Comparison of ENCODE assay signal across 31 mouse cellular contexts in genomic region chr16:76316940-76317822, GRCm38 (mm10). TPM values are rescaled to one million over a fixed set of nuclear protein-coding genes. Genes with fewer than 3 reads are reported as not detected.
DNase-seq lines count a peak whose midpoint lies in the region; ATAC-seq and TF ChIP-seq lines count a peak whose summit lies in the region.
"Had no signal": no experiment of that assay in that cellular context is flagged by ENCODE, and none has a peak within 500 bp of the region (broad histone marks: within the 10 kb centered on the region; RNA-seq: fewer than 3 reads in every experiment).

No protein-coding gene starts in this region.

- 88% methylated on average over 22 of the region's 22 CpGs for WGBS in heart, embryonic 11.5 days (ENCODE audit: insufficient replicate concordance)
- 84% methylated on average over 22 of the region's 22 CpGs for WGBS in kidney, embryonic 14.5 days
- 80% methylated on average over 22 of the region's 22 CpGs for WGBS in lung, embryonic 14.5 days
- WGBS in liver, embryonic 14.5 days (ENCODE audit: insufficient replicate concordance): 77% methylated on average over 22 of the region's 22 CpGs

- no peaks in the 10 kb centered on the region for H3K9me3 ChIP-seq in heart, embryonic 11.5 days (replicated peaks; ENCODE audit: control insufficient read depth, low read length)
- H3K9me3 ChIP-seq in kidney, embryonic 14.5 days (ENCODE audit: control insufficient read depth, low read length): no peaks in the 10 kb centered on the region
- H3K9me3 ChIP-seq in lung, embryonic 14.5 days (ENCODE audit: low read depth, low read length): no peaks in the 10 kb centered on the region
- H3K9me3 ChIP-seq in liver, embryonic 14.5 days (ENCODE audit: control insufficient read depth, low read length): no peaks in the 10 kb centered on the region
- H3K9me3 ChIP-seq: embryonic facial prominence, embryonic 10.5 days; embryonic facial prominence, embryonic 15.5 days; G1E; heart, embryonic 13.5 days; limb, embryonic 12.5 days; midbrain, embryonic 10.5 days; midbrain, embryonic 15.5 days had no signal

- peak; percentile 23 for DNase-seq in heart, adult 11 months
- peak; percentile 66 for DNase-seq in kidney, adult 9 months
- no peak for DNase-seq in lung, embryonic 14.5 days
- DNase-seq in lung, postnatal 14 days: no peak
- no peak for DNase-seq in liver, embryonic 14.5 days (ENCODE audit: low read depth in 3 of 3, low spot score in 3 of 3)
- DNase-seq in spleen, postnatal 4 days (ENCODE audit: low spot score in 2 of 2): no peak
- DNase-seq: adrenal gland, postnatal 10 days; cerebellum, adult 8-10 months; cerebellum, postnatal 25 days; gastrocnemius, postnatal 36 days; heart, adult 2 months; heart, postnatal 10 days; right cerebral cortex, postnatal 4 days; thymus, adult 2 months; thymus, postnatal 36 days had no signal

- H3K9ac ChIP-seq in heart, embryonic 11.5 days (ENCODE audit: low read depth, low read length): no peak overlapping the region
- H3K9ac ChIP-seq in kidney, embryonic 14.5 days (ENCODE audit: low read depth, low read length): no peak overlapping the region
- no peak overlapping the region for H3K9ac ChIP-seq in lung, embryonic 14.5 days
- no peak overlapping the region for H3K9ac ChIP-seq in liver, embryonic 14.5 days (replicated peaks)
- H3K9ac ChIP-seq: embryonic facial prominence, embryonic 15.5 days; heart, embryonic 13.5 days; hindbrain, embryonic 14.5 days; limb, embryonic 12.5 days; midbrain, embryonic 15.5 days had no signal

- TF ChIP-seq CTCF in lung, embryonic 14.5 days (IDR thresholded peaks at IDR 0.05; ENCODE audit: low read depth): no peak
- TF ChIP-seq CTCF in liver, embryonic 14.5 days (IDR thresholded peaks at IDR 0.05; ENCODE audit: low read depth): no peak

- TF ChIP-seq EP300 in liver, embryonic 14.5 days (IDR thresholded peaks at IDR 0.05; ENCODE audit: low read depth): no peak

- H3K27ac ChIP-seq in heart, embryonic 11.5 days (ENCODE audit: low read depth, low read length): no peak overlapping the region
- no peak overlapping the region for H3K27ac ChIP-seq in kidney, embryonic 14.5 days (ENCODE audit: low read depth, low read length)
- 0 out of 2 replicates have a peak overlapping the region, but pooled peaks have one; percentile 6 for H3K27ac ChIP-seq in lung, embryonic 14.5 days (ENCODE audit: low read depth)
- peak overlapping the region; percentile 34 for H3K27ac ChIP-seq in liver, embryonic 14.5 days
- H3K27ac ChIP-seq: embryonic facial prominence, embryonic 10.5 days; embryonic facial prominence, embryonic 15.5 days; heart, adult 2 months; heart, embryonic 13.5 days; layer of hippocampus, adult 2 months; left cerebral cortex, adult 2 months; limb, embryonic 12.5 days; macrophage; midbrain, embryonic 10.5 days had no signal

- no peaks in the 10 kb centered on the region for H3K27me3 ChIP-seq in heart, embryonic 11.5 days (ENCODE audit: control insufficient read depth, insufficient read depth, low read length)
- no peaks in the 10 kb centered on the region for H3K27me3 ChIP-seq in kidney, embryonic 14.5 days (ENCODE audit: control insufficient read depth, insufficient read depth, low read length)
- no peaks in the 10 kb centered on the region for H3K27me3 ChIP-seq in lung, embryonic 14.5 days (ENCODE audit: insufficient read depth, low read length)
- H3K27me3 ChIP-seq in liver, embryonic 14.5 days (ENCODE audit: control insufficient read depth, insufficient read depth, low read length): no peaks in the 10 kb centered on the region
- H3K27me3 ChIP-seq: embryonic facial prominence, embryonic 15.5 days; heart, embryonic 13.5 days; limb, embryonic 12.5 days; midbrain, embryonic 15.5 days; Patski had no signal

- no peaks in the 10 kb centered on the region for H3K36me3 ChIP-seq in heart, embryonic 11.5 days (ENCODE audit: control insufficient read depth, insufficient read depth, low read length)
- H3K36me3 ChIP-seq in kidney, embryonic 14.5 days (ENCODE audit: control insufficient read depth, insufficient read depth, low read length): no peaks in the 10 kb centered on the region
- H3K36me3 ChIP-seq in lung, embryonic 14.5 days (ENCODE audit: insufficient read depth): no peaks in the 10 kb centered on the region; the same call in 1 of the 2 replicates
- H3K36me3 ChIP-seq in liver, embryonic 14.5 days (replicated peaks; ENCODE audit: control insufficient read depth, insufficient read depth, low read depth): no peaks in the 10 kb centered on the region; the same call in 1 of the 2 replicates
- H3K36me3 ChIP-seq: embryonic facial prominence, embryonic 10.5 days; embryonic facial prominence, embryonic 15.5 days; heart, embryonic 13.5 days; limb, embryonic 12.5 days; midbrain, embryonic 10.5 days; midbrain, embryonic 15.5 days had no signal

- peaks cover 24% of the 10 kb centered on the region for H3K4me1 ChIP-seq in heart, embryonic 11.5 days (ENCODE audit: control insufficient read depth, insufficient read depth, low read length)
- peaks cover 43% of the 10 kb centered on the region for H3K4me1 ChIP-seq in kidney, embryonic 14.5 days (ENCODE audit: control insufficient read depth, insufficient read depth, low read length)
- H3K4me1 ChIP-seq in lung, embryonic 14.5 days (ENCODE audit: insufficient read depth): peaks cover 16% of the 10 kb centered on the region
- H3K4me1 ChIP-seq in liver, embryonic 14.5 days (replicated peaks; ENCODE audit: control insufficient read depth in 2 of 2, insufficient read depth in 2 of 2, low read length in 1 of 2): peaks cover 84 to 91% of the 10 kb centered on the region in 2 experiments

- ATAC-seq in heart, embryonic 11.5 days (replicated peaks; ENCODE audit: insufficient number of reproducible peaks, low FRiP score, low TSS enrichment): no peak
- ATAC-seq in kidney, embryonic 14.5 days (ENCODE audit: low FRiP score, low TSS enrichment): no peak
- no peak for ATAC-seq in lung, embryonic 14.5 days (ENCODE audit: insufficient read depth)
- no peak for ATAC-seq in liver, embryonic 14.5 days (ENCODE audit: insufficient read depth)
- ATAC-seq: forebrain, embryonic 14.5 days; lung, postnatal 0 days; Patski had no signal

- no peak overlapping the region for H3K4me3 ChIP-seq in heart, embryonic 11.5 days (ENCODE audit: low read depth, low read length)
- no peak overlapping the region for H3K4me3 ChIP-seq in kidney, embryonic 14.5 days (ENCODE audit: low read length)
- no peak overlapping the region for H3K4me3 ChIP-seq in lung, embryonic 14.5 days (ENCODE audit: low read depth, low read length)
- H3K4me3 ChIP-seq in liver, embryonic 14.5 days (ENCODE audit: insufficient read depth in 1 of 2, low read depth in 2 of 2, low read length in 2 of 2): no peak overlapping the region
- H3K4me3 ChIP-seq: embryonic facial prominence, embryonic 10.5 days; embryonic facial prominence, embryonic 15.5 days; heart, adult 2 months; heart, embryonic 13.5 days; layer of hippocampus, adult 2 months; left cerebral cortex, adult 2 months; limb, embryonic 12.5 days; midbrain, embryonic 10.5 days; midbrain, embryonic 15.5 days had no signal

- no peak overlapping the region for H3K4me2 ChIP-seq in heart, embryonic 11.5 days
- H3K4me2 ChIP-seq in kidney, embryonic 14.5 days (replicated peaks; ENCODE audit: low read depth, low read length): no peak overlapping the region
- no peak overlapping the region for H3K4me2 ChIP-seq in lung, embryonic 14.5 days
- peak overlapping the region; percentile 55 for H3K4me2 ChIP-seq in liver, embryonic 14.5 days (ENCODE audit: low read depth)
- H3K4me2 ChIP-seq: embryonic facial prominence, embryonic 15.5 days; heart, embryonic 13.5 days; limb, embryonic 12.5 days had no signal

RNA-seq across cellular contexts. Expression of gene Nrip1, which starts 56.4 kb away (rescaled TPM):
- polyA plus RNA-seq in heart, embryonic 11.5 days (2014; fragmentation: Nextera tagmentation; extraction: Ambion mirVana): 23.6 and 26.5 TPM in 2 replicates
- 36.9 and 56.8 TPM in 2 replicates for polyA plus RNA-seq in kidney, embryonic 14.5 days (2014; fragmentation: Nextera tagmentation; extraction: Ambion mirVana)
- 53.1 and 55.2 TPM in 2 replicates for polyA plus RNA-seq in lung, embryonic 14.5 days (2014; fragmentation: Nextera tagmentation; extraction: Ambion mirVana)
- 2.5 and 3.5 TPM in 2 replicates for polyA plus RNA-seq in liver, embryonic 14.5 days (2012; rRNA removed)
- polyA plus RNA-seq in liver, embryonic 14.5 days (2014; fragmentation: Nextera tagmentation; extraction: Ambion mirVana): 11.7 and 15.5 TPM in 2 replicates

Comparison
In these comparisons a context has a peak if more than half of its experiments do, and no peak if none do; other contexts are left out.
1. DNase-seq: peak in heart, adult 11 months (single experiment) and kidney, adult 9 months (single experiment); none in lung, embryonic 14.5 days (single experiment), lung, postnatal 14 days (single experiment), liver, embryonic 14.5 days (0 of 3) and spleen, postnatal 4 days (0 of 2).
2. H3K27ac ChIP-seq: peak in lung, embryonic 14.5 days (single experiment) and liver, embryonic 14.5 days (single experiment); none in heart, embryonic 11.5 days (single experiment) and kidney, embryonic 14.5 days (single experiment).